Mouse (Mus musculus): ENCODE measurements around the gene Akap1. TPM values are rescaled to one million over a fixed set of nuclear protein-coding genes. Genes with fewer than 3 reads are reported as not detected.

The Akap1 gene
- polyA plus RNA-seq, 1 experiment from 2014 or later, result 18.1 TPM

- no peaks in the 10 kb centered on the region for H3K36me3 ChIP-seq
- no peak overlapping the region for H3K27ac ChIP-seq
- no peak for ATAC-seq (ENCODE audit: insufficient number of reproducible peaks, insufficient read depth, low FRiP score, low TSS enrichment)
- H3K9me3 ChIP-seq, result no peaks in the 10 kb centered on the region
- H3K27me3 ChIP-seq, result peaks cover 16% of the 10 kb centered on the region; the same call in 1 of the 2 replicates
- H3K4me2 ChIP-seq (replicated peaks), result peak overlapping the region; percentile 47
- H3K9ac ChIP-seq, result no peak overlapping the region
- 5% methylated on average over 20 of the region's 20 CpGs for WGBS
- peaks cover 4% of the 10 kb centered on the region; the same call in 1 of the 2 replicates for H3K4me1 ChIP-seq
- peak overlapping the region; percentile 23 for H3K4me3 ChIP-seq
Measured at GRCm38 (mm10) chr11:88873027-88873666, 8.8 kb upstream of the Akap1 start.

GRCm38 (mm10) chr11:88869443-88869842, 5.1 kb upstream of the Akap1 start:
- Histone ChIP-seq H3K9me3 (no peaks in the 10 kb centered on the region), H3K27me3 (peaks cover 19% of the 10 kb centered on the region; the same call in 1 of the 2 replicates), H3K4me1 (peaks cover 4% of the 10 kb centered on the region; the same call in 1 of the 2 replicates), H3K9ac (no peak overlapping the region), H3K36me3 (no peaks in the 10 kb centered on the region), H3K4me3 (no peak overlapping the region), H3K4me2 (replicated peaks) (no peak overlapping the region), H3K27ac (no peak overlapping the region)
- 86% methylated on average over 2 of the region's 2 CpGs for WGBS
- no peak for ATAC-seq (ENCODE audit: insufficient number of reproducible peaks, insufficient read depth, low FRiP score, low TSS enrichment)

DNA sequence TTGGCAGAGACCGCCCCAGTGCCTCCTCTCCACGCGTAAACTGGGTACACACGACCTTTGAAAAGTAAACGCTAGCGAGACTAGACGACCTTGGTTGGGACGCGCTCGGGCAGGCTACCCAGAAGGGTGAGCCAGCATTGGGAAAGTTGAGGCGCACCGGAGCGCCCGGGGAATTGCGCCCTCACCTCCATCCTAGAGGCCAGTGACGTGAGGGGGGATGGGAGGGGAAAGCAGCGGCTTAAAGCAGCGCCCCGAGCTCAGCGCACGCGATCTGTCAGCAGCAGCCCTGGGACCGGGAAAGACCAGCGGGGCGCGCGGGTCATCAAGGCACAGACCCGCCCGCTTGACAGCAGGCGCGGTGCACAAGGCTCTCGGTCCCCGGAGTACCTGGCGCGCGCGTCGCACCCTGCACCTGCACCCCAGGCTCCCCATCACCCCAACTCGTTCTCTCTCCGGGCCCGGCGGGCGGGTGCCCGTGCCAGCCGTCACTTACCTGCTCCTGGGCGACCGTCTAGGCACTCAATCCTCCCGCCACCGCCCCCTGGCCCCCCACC, 405 bp downstream of the Akap1 start:
- H3K9me3 ChIP-seq, result no peaks in the 10 kb centered on the region
- peak overlapping the region; percentile 68 for H3K4me3 ChIP-seq
- H3K27ac ChIP-seq, result peak overlapping the region; percentile 54
- ATAC-seq (ENCODE audit: insufficient number of reproducible peaks, insufficient read depth, low FRiP score, low TSS enrichment), result peak; percentile 5; the same call in 1 of the 2 replicates
- WGBS, result 0% methylated on average over 49 of the region's 49 CpGs
- H3K27me3 ChIP-seq, result peaks cover 10% of the 10 kb centered on the region; the same call in 1 of the 2 replicates
- H3K9ac ChIP-seq, result peak overlapping the region; percentile 68
- peaks cover 8% of the 10 kb centered on the region for H3K4me1 ChIP-seq
- H3K4me2 ChIP-seq (replicated peaks), result peak overlapping the region; percentile 92
- H3K36me3 ChIP-seq, result no peaks in the 10 kb centered on the region

DNA sequence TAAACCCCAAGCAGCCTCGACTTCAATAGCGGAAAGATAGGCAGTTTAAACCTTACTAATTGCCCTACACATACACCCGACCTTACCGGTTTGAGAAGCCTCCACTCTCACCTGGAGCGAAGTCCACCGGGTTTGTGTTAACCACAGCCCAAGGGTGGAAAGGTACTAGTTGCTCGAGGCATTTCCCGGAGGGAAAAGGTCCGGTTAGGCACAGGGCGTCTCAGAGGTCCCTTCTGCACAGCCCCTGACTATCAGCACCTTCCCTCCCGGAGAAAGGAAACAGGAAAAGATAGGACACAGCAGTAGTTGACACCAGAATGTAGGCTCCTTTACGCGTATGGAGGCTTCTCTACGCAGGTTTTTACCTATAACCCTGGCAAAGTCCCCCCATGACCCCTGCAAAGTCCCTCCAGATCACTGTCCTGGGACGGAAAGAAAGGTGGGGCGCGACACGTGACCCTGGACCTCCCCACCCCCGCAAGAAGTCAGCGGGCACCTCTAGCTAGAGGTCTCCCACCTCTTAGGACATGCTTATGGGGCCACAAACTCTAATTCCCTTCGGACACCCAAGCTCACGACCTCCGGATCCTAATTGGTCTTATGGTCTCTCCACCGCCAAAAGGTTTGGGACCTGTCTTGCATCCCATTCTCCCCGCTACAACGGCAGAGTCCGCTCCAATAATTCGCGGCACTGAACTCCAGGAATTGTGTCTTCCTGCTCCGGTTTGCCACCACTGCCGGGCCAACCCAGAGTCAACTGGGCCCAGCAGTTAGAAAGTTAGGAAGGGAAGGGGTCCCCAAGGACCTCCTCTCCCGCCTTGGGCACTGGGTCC, 1.1 kb downstream of the Akap1 start:
- H3K27me3 ChIP-seq, result peaks cover 6% of the 10 kb centered on the region; the same call in 1 of the 2 replicates
- H3K4me1 ChIP-seq, result peaks cover 8% of the 10 kb centered on the region
- under 1% methylated on average over 32 of the region's 32 CpGs for whole genome bisulfite sequencing
- peak overlapping the region; percentile 92 for H3K4me2 ChIP-seq (replicated peaks)
- no peak overlapping the region for H3K27ac ChIP-seq
- no peaks in the 10 kb centered on the region for H3K9me3 ChIP-seq
- peak overlapping the region; percentile 68 for H3K4me3 ChIP-seq
- H3K36me3 ChIP-seq, result no peaks in the 10 kb centered on the region
- H3K9ac ChIP-seq, result peak overlapping the region; percentile 68
- ATAC-seq (ENCODE audit: insufficient number of reproducible peaks, insufficient read depth, low FRiP score, low TSS enrichment), result no peak

- no peak overlapping the region for H3K27ac ChIP-seq
- ATAC-seq (ENCODE audit: insufficient number of reproducible peaks, insufficient read depth, low FRiP score, low TSS enrichment), result no peak
- no peak overlapping the region for H3K9ac ChIP-seq
- H3K4me3 ChIP-seq, result no peak overlapping the region
- WGBS, result 75% methylated on average over 2 of the region's 2 CpGs
- H3K36me3 ChIP-seq, result no peaks in the 10 kb centered on the region
- H3K4me2 ChIP-seq (replicated peaks), result peak overlapping the region; percentile 92
- no peaks in the 10 kb centered on the region for H3K9me3 ChIP-seq
- H3K4me1 ChIP-seq, result peaks cover 12% of the 10 kb centered on the region
- 0 out of 2 replicates have a peak, but pooled peaks cover 3% of the 10 kb centered on the region for H3K27me3 ChIP-seq
Measured at GRCm38 (mm10) chr11:88862355-88862754, 2.0 kb downstream of the Akap1 start.

- Histone ChIP-seq H3K9ac (no peak overlapping the region), H3K9me3 (no peaks in the 10 kb centered on the region), H3K27ac (no peak overlapping the region), H3K4me3 (no peak overlapping the region), H3K27me3 (0 out of 2 replicates have a peak, but pooled peaks cover 3% of the 10 kb centered on the region), H3K4me2 (replicated peaks) (no peak overlapping the region), H3K36me3 (no peaks in the 10 kb centered on the region), H3K4me1 (peaks cover 25% of the 10 kb centered on the region)
- ATAC-seq (ENCODE audit: insufficient number of reproducible peaks, insufficient read depth, low FRiP score, low TSS enrichment), result no peak
- WGBS, result 61% methylated on average over 3 of the region's 3 CpGs
Measured at GRCm38 (mm10) chr11:88861060-88861459, 3.3 kb downstream of the Akap1 start.

- H3K4me3 ChIP-seq, result no peak overlapping the region
Measured at GRCm38 (mm10) chr11:88860641-88861040, 3.7 kb downstream of the Akap1 start.

GRCm38 (mm10) chr11:88857311-88858005, 6.9 kb downstream of the Akap1 start:
- Histone ChIP-seq H3K4me1 (peaks cover 27% of the 10 kb centered on the region), H3K36me3 (no peaks in the 10 kb centered on the region), H3K4me2 (replicated peaks) (no peak overlapping the region), H3K27ac (peak overlapping the region; percentile 79), H3K9me3 (no peaks in the 10 kb centered on the region), H3K27me3 (no peaks in the 10 kb centered on the region), H3K4me3 (no peak overlapping the region), H3K9ac (no peak overlapping the region)
- no peak for ATAC-seq (ENCODE audit: insufficient number of reproducible peaks, insufficient read depth, low FRiP score, low TSS enrichment)
- 49% methylated on average over 3 of the region's 3 CpGs for WGBS

More at GRCm38 (mm10) chr11:88860641-88861040, 3.7 kb downstream of the Akap1 start:
- H3K9ac ChIP-seq, result no peak overlapping the region
- H3K4me2 ChIP-seq (replicated peaks), result no peak overlapping the region
- 0 out of 2 replicates have a peak, but pooled peaks cover 3% of the 10 kb centered on the region for H3K27me3 ChIP-seq
- no peaks in the 10 kb centered on the region for H3K36me3 ChIP-seq
- peaks cover 29% of the 10 kb centered on the region for H3K4me1 ChIP-seq
- no peaks in the 10 kb centered on the region for H3K9me3 ChIP-seq
- no peak overlapping the region for H3K27ac ChIP-seq
- 76% methylated on average over 3 of the region's 3 CpGs for WGBS
- no peak for ATAC-seq (ENCODE audit: insufficient number of reproducible peaks, insufficient read depth, low FRiP score, low TSS enrichment)

DNA sequence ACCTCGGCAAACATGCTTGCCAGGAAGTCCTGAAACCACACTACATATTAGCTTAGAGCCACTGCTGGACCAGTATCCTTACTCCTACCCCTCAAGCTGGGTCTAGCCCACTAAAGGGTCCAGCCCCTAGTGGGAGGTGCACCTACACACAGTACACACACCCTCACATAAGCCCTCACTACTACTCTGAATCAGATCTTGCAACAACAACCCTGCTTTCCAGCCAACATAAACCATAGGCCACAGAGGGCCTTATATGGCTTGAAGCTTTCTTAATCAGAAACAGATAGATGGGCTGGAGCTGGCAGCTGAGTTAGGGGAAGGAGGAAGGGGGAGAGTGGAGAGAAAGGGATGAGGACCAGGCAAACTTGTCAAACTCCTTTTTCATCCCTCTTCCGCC, 8.0 kb downstream of the Akap1 start:
- 57% methylated on average over 2 of the region's 2 CpGs for WGBS
- Histone ChIP-seq H3K4me1 (peaks cover 27% of the 10 kb centered on the region), H3K27me3 (no peaks in the 10 kb centered on the region), H3K36me3 (no peaks in the 10 kb centered on the region), H3K9me3 (no peaks in the 10 kb centered on the region), H3K9ac (no peak overlapping the region), H3K4me2 (replicated peaks) (no peak overlapping the region), H3K4me3 (no peak overlapping the region), H3K27ac (peak overlapping the region; percentile 79)
- peak; percentile 82 for ATAC-seq (ENCODE audit: insufficient number of reproducible peaks, insufficient read depth, low FRiP score, low TSS enrichment)

- no peak overlapping the region for H3K4me2 ChIP-seq (replicated peaks)
- no peak overlapping the region for H3K4me3 ChIP-seq
- no peak for ATAC-seq (ENCODE audit: insufficient number of reproducible peaks, insufficient read depth, low FRiP score, low TSS enrichment)
- H3K27me3 ChIP-seq, result no peaks in the 10 kb centered on the region
- no peaks in the 10 kb centered on the region for H3K36me3 ChIP-seq
- H3K27ac ChIP-seq, result peak overlapping the region; percentile 79; the same call in 1 of the 2 replicates
- 59% methylated on average over 4 of the region's 4 CpGs for WGBS
- H3K9ac ChIP-seq, result no peak overlapping the region
- H3K9me3 ChIP-seq, result no peaks in the 10 kb centered on the region
- H3K4me1 ChIP-seq, result peaks cover 27% of the 10 kb centered on the region
Measured at GRCm38 (mm10) chr11:88855795-88856194, 8.6 kb downstream of the Akap1 start.

DNA sequence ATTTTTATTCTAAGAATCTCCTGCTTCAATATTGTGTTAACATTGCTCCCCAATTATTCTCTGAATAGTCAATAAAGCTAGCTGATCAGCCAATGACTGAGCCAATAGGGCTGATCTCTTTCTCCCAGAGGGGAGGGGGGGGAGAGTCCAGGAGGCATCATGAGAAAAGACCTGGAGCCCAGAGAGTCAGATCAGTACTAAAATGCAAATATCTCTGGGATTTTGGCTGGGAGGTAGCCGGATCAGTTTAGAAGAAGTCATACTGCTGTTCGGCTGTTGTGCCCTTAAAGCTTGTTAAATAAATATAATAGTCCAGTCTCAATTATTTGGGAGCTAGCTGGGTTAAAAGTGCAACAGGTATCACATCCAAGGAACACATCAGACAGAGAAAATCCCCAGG, 10.8 kb downstream of the Akap1 start:
- ATAC-seq (ENCODE audit: insufficient number of reproducible peaks, insufficient read depth, low FRiP score, low TSS enrichment), result no peak
- Histone ChIP-seq H3K36me3 (no peaks in the 10 kb centered on the region), H3K27ac (no peak overlapping the region), H3K4me3 (no peak overlapping the region), H3K9ac (no peak overlapping the region), H3K9me3 (no peaks in the 10 kb centered on the region), H3K4me1 (peaks cover 34% of the 10 kb centered on the region), H3K27me3 (no peaks in the 10 kb centered on the region), H3K4me2 (replicated peaks) (no peak overlapping the region)
- 92% methylated on average over 2 of the region's 2 CpGs for WGBS

Data from embryonic facial prominence, embryonic 12.5 days (tissue).